Mouse (Mus musculus) heart, postnatal 10 days (tissue): Measurements from ENCODE around the gene Ecsit. TPM values are rescaled to one million over a fixed set of nuclear protein-coding genes. Genes with fewer than 3 reads are reported as not detected.
A peak's percentile ranks its signal among the peaks of the same experiment; 100 is the strongest.

Source experiments
- DNase-seq, 2 experiments: peaks; one replicate each; pipeline ENCODE4 v3.0.0; 2021
- intact Hi-C: fragments of 180-260 bp; cut with DNase I; formaldehyde crosslinking; loops from one replicate; pipeline ENCODE4 v1.15.1; 2025
- total RNA-seq, 2 experiments: library from RNA; stranded (reverse); gene quantifications; 2 replicates each; pipeline ENCODE4 v1.2.3; 2021

The Ecsit gene
- 10 to 100 TPM; 79.0 to 82.6 TPM for total RNA-seq

GRCm38 (mm10) chr9:22085022-22085834 is at the start of gene Ecsit:
Gene Ecsit (minus strand): TSS chr9:22085438.
- DNase-seq: peak; percentile 96 to 97
- intact Hi-C loops: no loop called here

- DNase-seq: no peak
- intact Hi-C loops: no loop called here
These were observed 49.1 kb upstream of the Ecsit start for GRCm38 (mm10) chr9:22134246-22134890.

- intact Hi-C loops: no loop called here
- DNase-seq: no peak
These were observed 47.0 kb upstream of the Ecsit start for GRCm38 (mm10) chr9:22132220-22132619.

GRCm38 (mm10) chr9:22131226-22131981 is 46.2 kb upstream of the Ecsit start:
- peak; percentile 30 to 31 for DNase-seq
- intact Hi-C loops: no loop called here

GRCm38 (mm10) chr9:22125246-22126027 is 40.2 kb upstream of the Ecsit start:
- intact Hi-C loops: no loop called here
- DNase-seq: no peak

- intact Hi-C loops: no loop called here
- no peak for DNase-seq
These were observed 38.9 kb upstream of the Ecsit start for GRCm38 (mm10) chr9:22124169-22124568.

- intact Hi-C loops: no loop called here
- DNase-seq: no peak
These were observed 37.9 kb upstream of the Ecsit start for GRCm38 (mm10) chr9:22123069-22123609.

- no peak for DNase-seq
- intact Hi-C loops: no loop called here
These were observed 36.8 kb upstream of the Ecsit start for GRCm38 (mm10) chr9:22122005-22122404.

- no peak for DNase-seq
- intact Hi-C loops: no loop called here
These were observed 36.3 kb upstream of the Ecsit start for GRCm38 (mm10) chr9:22121545-22121944.

- intact Hi-C loops: no loop called here
- no peak for DNase-seq
These were observed 34.3 kb upstream of the Ecsit start for GRCm38 (mm10) chr9:22119543-22119942.

GRCm38 (mm10) chr9:22117754-22118456 is 32.7 kb upstream of the Ecsit start:
- DNase-seq: peak; percentile 40 to 69
- intact Hi-C loops: loop anchor here (2.0 kb wide), 1 partner anchor 21 kb away; no protein-coding TSS in a partner anchor

- intact Hi-C loops: loop anchor here (2.0 kb wide), 1 partner anchor 20 kb away; no protein-coding TSS in a partner anchor
- peak; percentile 94 to 95 for DNase-seq
These were observed 31.6 kb upstream of the Ecsit start, which contains the start of gene Elof1 for GRCm38 (mm10) chr9:22116740-22117426. Gene Elof1 (minus strand): TSS chr9:22117172.

- no peak for DNase-seq
- intact Hi-C loops: loop anchor here (2.0 kb wide), 1 partner anchor 19 kb away; no protein-coding TSS in a partner anchor
These were observed 30.8 kb upstream of the Ecsit start for GRCm38 (mm10) chr9:22116086-22116485.

GRCm38 (mm10) chr9:22115635-22116034 is 30.4 kb upstream of the Ecsit start:
- DNase-seq: no peak
- intact Hi-C loops: loop anchor here (2.0 kb wide), 1 partner anchor 19 kb away; no protein-coding TSS in a partner anchor

- DNase-seq: no peak
- intact Hi-C loops: no loop called here
These were observed 23.0 kb upstream of the Ecsit start for GRCm38 (mm10) chr9:22108194-22108593.

- intact Hi-C loops: no loop called here
- no peak for DNase-seq
These were observed 14.7 kb upstream of the Ecsit start for GRCm38 (mm10) chr9:22099922-22100321.

- DNase-seq: peak; percentile 30 to 55
- intact Hi-C loops: no loop called here
These were observed 13.9 kb upstream of the Ecsit start, which contains the start of gene Cnn1 for GRCm38 (mm10) chr9:22098993-22099696. Gene Cnn1 (plus strand): TSS chr9:22099216.

GRCm38 (mm10) chr9:22095854-22096307 is 10.6 kb upstream of the Ecsit start:
- intact Hi-C loops: loop anchor here (1.0 to 2.0 kb wide), 2 partner anchors 21 to 47 kb away; partner anchors contain the start of gene Elof1

More at GRCm38 (mm10) chr9:22095854-22096307, 10.6 kb upstream of the Ecsit start:
- peak; percentile 91 to 93 for DNase-seq
